Mouse (Mus musculus): Measurements from ENCODE around the gene Clk4.

The Clk4 gene

DNA sequence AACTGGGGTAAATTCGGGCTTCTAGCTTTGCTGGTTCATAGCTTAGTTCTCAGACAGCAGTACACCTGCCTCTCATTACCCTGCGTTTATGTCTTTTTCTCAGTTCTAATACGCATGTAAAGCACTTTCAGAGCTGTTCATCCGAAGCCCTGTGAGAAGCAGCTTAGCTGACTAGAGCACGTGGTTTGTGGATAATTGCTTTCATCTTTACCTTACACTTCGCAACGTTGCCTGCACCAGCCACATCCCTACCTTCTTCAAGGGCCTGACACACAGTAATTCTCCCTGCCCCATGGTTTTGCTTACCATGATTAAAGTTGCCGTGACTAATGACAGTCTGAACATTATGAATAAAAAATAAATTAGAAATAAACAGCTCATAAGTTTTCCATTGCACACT, 50.3 kb downstream of the Clk4 start:
- no peak for DNase-seq

DNA sequence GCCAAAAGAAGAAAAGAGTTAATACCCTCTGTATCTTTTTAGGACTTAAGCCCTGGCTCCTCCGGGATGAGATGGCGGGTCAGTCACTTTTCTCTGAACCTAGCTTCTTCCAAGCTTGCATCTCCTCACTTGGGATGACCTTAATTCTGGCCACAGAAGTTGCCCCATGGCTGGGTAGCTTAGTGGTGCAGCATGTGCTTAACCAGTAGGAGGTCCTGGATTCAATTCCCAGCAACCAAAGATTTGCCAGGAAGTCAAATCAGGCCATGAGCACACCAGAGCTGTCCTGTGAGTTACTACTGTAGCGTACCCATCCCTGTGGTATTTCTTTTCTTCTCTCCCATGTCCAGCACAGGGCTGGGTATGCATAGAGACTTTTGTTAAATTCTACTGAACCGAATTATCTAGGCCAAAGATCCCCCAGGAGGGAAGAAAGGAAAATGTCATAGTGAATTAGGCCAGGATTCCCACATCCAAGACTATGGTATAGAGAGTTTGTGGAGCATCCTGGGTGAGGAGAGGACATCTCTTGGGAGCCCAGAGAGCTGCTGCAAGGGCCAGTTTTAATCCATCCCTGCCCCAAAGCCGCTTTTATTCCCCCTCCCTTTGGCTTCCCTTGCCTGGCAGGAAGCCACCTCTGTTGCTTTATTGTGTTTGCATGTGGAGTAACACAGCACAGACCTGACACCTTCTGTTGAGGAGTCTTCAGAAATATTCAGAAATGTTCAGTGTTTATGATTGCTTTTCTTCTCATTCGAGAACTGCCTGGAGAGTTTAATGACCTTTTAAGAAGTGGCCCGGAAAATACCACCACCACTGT, 54.7 kb downstream of the Clk4 start:
- DNase-seq: no peak

DNA sequence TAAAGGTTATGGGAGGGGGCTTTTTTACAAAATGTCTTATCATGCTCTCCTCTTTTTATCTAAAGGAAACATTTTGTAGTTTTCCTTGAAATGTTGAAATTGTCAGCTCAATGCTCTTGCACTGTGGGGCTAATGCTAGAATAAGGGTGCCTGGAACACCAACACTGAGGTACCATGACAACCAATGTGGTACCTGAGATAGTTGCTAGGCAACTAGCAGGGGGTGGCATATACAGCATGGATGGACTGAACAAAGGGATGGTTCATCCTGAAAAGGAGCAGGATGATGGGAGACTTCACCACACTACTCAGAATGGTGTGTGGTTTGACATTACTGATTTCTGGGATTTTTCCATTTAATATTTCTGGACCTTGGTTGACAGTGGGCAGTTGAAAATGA, 59.1 kb downstream of the Clk4 start:
- no peak for DNase-seq

DNA sequence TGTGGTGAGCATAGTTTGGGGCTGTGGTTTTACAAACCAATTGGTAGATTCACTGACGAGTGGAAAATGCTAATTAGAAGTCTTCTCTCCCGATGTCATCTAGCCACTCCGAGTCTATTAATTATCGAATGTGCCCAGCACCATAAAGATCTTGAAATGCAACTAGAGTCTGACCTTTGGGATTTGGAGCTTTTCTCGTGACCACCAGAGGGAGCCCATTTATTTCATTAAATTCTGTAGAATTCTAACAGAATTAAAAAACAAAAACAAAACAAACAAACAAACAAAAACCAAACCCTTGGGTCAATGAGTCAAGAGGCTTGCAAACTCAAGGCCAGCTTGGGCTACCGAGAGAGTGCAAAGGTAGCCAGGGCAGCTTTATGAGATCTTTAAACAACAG, 65.4 kb downstream of the Clk4 start:
- peak; percentile 36 for DNase-seq

DNA sequence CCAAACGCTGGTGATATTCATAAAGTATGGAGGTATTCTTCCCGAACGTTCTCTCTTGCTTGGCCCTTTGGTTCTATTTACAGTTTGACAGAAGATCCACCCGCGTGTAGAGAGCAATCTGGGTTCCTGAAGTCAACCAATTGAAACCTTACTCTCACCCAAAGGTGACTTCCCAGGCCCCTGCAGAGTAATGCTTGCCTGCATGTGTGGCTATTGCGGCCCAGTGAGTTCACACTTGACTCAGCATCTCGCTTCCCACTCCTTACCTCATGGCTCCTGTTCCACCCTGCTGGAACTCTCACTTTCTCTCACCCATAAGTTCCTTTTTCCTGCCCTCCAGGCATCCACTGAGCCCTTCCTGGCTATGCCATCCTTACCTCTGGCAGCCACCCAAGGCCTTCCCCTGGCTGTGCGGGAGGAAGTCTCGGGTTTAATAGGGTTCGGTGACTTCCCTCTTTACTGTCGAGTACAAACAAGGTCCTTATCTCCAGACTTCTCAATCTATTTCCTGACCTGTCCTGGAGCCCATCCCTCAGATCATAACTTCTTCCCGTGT, 66.9 kb downstream of the Clk4 start:
- no peak for DNase-seq

DNA sequence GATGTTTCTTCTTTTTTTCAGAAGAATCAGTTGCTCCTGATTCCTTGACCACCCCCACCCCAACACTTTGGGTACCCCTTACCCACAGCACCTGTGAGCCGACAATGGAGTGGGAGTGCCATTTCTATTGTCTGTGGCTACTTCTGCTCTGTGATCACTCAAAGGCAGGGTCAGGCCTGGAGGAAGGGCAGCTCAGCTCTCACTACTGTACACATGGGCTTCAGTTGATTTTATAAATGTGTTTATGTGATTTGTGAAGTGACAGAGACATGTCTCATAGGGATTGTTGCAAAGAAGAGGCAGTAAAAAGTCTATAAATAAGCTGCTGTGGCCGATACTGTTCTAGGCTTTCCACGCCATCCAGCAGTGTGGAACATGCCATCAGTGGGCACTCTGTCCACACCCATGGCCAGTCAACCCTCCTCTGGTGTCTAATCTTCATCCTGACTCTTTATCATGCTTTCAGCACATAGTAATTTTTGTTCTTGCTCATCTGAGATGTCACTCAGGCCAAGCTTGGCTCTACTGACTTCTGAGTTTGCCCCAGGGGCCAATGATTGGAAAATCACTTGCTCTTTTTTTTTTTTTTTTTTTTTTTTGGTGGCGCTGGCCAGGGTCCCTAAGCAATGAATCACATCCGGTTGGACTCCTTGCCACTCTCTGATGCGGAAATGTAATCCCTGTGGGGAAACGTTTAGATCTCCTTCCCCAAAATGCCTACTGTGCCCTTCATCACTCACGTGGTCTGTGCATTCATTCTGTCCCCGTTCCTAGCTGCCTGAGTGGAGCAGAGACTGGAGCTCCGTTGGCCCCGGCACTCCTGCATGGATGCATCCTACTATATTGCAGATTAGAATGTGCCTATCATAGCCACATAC, 68.5 kb downstream of the Clk4 start:
- DNase-seq: peak; percentile 35
